Mouse (Mus musculus) left cerebral cortex, postnatal 14 days (tissue): ENCODE data around the gene Zbtb7a. TPM values are rescaled to one million over a fixed set of nuclear protein-coding genes. Genes with fewer than 3 reads are reported as not detected.

ENCODE experiments used
- DNase-seq, 2 experiments: peaks; one replicate each; pipeline ENCODE4 v3.0.0; 2021 to 2022; ENCODE audit warnings: low spot score in 2 of 2, mixed read lengths in 1 of 2
- intact Hi-C: fragments of 180-260 bp; cut with DNase I; formaldehyde crosslinking; loops from one replicate; pipeline ENCODE4 v1.15.1; 2025
- microRNA-seq, 2 experiments: library from miRNA; unstranded; fragments of <30 nt; microRNA quantifications; one replicate each; pipeline ENCODE4 v1.2.0; 2022
- total RNA-seq, 2 experiments: library from RNA; stranded (reverse); gene quantifications; 2 replicates each; pipeline ENCODE4 v1.2.3; 2021

Gene Zbtb7a
- total RNA-seq, 2 experiments from 2014 or later = 74.8 to 76.0 TPM

DNA sequence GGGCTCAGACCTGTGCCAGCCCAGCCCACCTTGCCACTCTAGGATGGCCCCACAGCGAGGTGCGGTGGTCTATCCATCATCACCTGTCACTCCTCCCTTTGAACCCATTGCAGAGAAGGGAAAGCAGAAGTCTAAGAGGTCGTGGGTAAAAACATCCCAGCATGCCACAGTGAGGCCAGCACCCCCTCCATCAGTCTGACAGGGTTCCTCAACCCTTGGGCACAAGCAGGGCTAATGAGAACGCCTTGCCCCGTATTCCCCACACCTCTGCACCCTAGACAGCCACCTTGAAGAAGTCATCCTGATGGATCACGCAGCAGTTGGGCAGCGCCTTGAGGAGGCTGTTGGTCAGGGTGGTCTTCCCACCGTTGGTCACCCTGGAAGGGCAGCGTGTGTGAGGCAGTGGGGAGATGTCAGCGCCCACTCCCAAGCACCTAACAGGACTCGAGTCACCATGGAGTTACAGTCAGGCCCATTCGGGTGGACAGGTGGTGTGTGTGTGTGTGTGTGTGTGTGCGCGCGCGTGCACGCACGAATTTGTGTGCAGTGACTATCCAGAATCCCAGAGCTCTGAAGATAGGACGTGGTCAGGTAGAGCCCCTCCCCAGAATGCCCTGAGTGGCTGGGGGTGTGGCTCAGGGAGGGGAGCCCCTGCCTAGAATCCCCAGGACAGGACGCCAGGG is 65.7 kb downstream of the Zbtb7a start:
- DNase-seq = no peak
- intact Hi-C loops = no loop called here

DNA sequence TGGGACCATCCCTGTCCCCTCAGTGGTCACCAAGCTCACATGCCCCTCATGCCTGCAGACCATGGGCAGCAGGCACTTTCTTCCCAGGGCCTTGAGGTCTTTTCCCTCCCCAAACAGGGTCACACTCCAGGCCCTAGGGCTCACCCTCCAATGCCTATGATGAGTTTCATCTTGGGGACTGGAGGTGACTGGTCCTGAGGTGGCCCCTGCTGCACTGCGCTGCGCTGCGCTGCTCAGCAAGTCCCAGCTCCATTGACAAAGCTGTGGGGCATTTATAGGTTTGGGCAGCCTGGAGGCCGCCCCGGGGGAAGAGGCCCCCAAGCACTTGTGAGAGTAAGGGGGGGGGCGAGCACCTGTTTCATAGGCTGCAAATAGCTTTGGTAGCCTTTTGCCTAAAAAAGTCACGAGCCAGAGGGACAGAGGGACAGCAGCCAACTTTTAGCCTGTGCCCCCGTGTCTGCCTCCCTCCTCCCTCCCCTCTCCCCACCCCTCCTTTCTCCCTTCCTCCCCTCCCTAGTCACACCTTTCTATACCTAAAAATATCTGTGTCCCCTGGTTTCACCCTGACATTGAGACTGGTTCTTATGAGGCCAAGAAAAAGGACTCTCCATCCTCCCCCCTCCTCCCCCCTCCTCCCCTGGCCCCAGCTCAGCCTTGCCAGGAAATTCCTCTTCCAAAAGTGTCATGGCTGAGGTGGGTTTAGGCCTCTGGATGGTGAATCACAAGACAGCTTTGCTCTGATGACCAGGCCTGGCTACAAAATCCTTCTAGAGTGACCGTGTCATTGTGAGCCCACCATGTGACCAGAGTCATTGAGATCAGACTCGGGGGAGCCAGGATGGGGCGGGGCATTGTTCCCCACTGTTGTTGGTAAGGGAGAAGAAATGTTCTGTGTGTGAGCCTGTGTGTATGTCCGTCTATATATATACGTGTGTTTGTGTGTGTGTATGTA is 67.1 kb downstream of the Zbtb7a start, which contains the start of gene Nmrk2:
Nmrk2 (minus strand) TSS at position 245 of the 952 bp plus-strand sequence.
- intact Hi-C loops = no loop called here
- no peak for DNase-seq

Small RNAs within 50 kb of the gene (microRNA-seq; reads per million reads assigned to microRNA genes)
- gene Mir5615-1 = 0 reads per million in 2 experiments
- 0 reads per million in 2 experiments for gene Mir5615-2

Other genes starting within 250 kb of the Zbtb7a start
- gene Timm13, start 234.3 kb upstream of the Zbtb7a start, total RNA-seq = 100 to 1,000 TPM; 145 to 157 TPM
- gene Lmnb2, start 217.0 kb upstream of the Zbtb7a start, total RNA-seq = 10 to 100 TPM; 19.7 to 20.1 TPM
- 10 to 100 TPM; 11.9 to 12.5 TPM for gene Gadd45b, start 205.1 kb upstream of the Zbtb7a start, total RNA-seq
- gene Gng7, start 120.3 kb upstream of the Zbtb7a start, total RNA-seq = 100 to 1,000 TPM; 120 to 135 TPM
- gene Diras1, start 109.6 kb upstream of the Zbtb7a start, total RNA-seq = 100 to 1,000 TPM; 113 to 117 TPM
- gene Slc39a3, start 97.8 kb upstream of the Zbtb7a start, total RNA-seq = 10 to 100 TPM; 70.9 to 76.3 TPM
- gene Sgta, start 75.0 kb upstream of the Zbtb7a start, total RNA-seq = 100 to 1,000 TPM; 178 to 186 TPM
- 10 to 100 TPM; 51.1 to 51.2 TPM for gene Thop1, start 65.2 kb upstream of the Zbtb7a start, total RNA-seq
- gene Creb3l3, start 36.3 kb upstream of the Zbtb7a start, total RNA-seq = under 1 TPM; 0.15 to 0.44 TPM
- 100 to 1,000 TPM; 116 to 122 TPM for gene Map2k2, start 29.3 kb upstream of the Zbtb7a start, total RNA-seq
- gene Pias4, start 32.7 kb downstream of the Zbtb7a start, total RNA-seq = 10 to 100 TPM; 23.7 to 29.9 TPM
- gene Eef2, start 41.4 kb downstream of the Zbtb7a start, total RNA-seq = 100 to 1,000 TPM; 936 to 941 TPM
- gene Dapk3, start 47.8 kb downstream of the Zbtb7a start, total RNA-seq = 10 to 100 TPM; 72.2 to 73.3 TPM
- gene 4930442H23Rik, start 48.6 kb downstream of the Zbtb7a start, total RNA-seq = not detected
- under 1 TPM in 1 of 2 experiments, not detected in 1; 0.17 TPM for gene Nmrk2, start 66.8 kb downstream of the Zbtb7a start, total RNA-seq
- gene Atcay, start 95.6 kb downstream of the Zbtb7a start, total RNA-seq = 100 to 1,000 TPM; 196 to 211 TPM
- 10 to 100 TPM; 66.1 to 66.7 TPM for gene Zfr2, start 97.9 kb downstream of the Zbtb7a start, total RNA-seq
- 100 to 1,000 TPM; 226 to 227 TPM for gene Matk, start 117.7 kb downstream of the Zbtb7a start, total RNA-seq
- 10 to 100 TPM; 39.0 to 41.4 TPM for gene Mrpl54, start 131.7 kb downstream of the Zbtb7a start, total RNA-seq
- gene Apba3, start 131.7 kb downstream of the Zbtb7a start, total RNA-seq = 10 to 100 TPM; 34.8 to 35.8 TPM
- gene Tjp3, start 156.4 kb downstream of the Zbtb7a start, total RNA-seq = under 1 TPM; 0.15 to 0.47 TPM
- gene Pip5k1c, start 157.7 kb downstream of the Zbtb7a start, total RNA-seq = 100 to 1,000 TPM; 391 to 396 TPM
- 10 to 100 TPM; 25.1 to 27.2 TPM for gene Cactin, start 185.9 kb downstream of the Zbtb7a start, total RNA-seq
- gene Tbxa2r, start 193.5 kb downstream of the Zbtb7a start, total RNA-seq = 1 to 10 TPM; 1.3 to 1.5 TPM
- gene Gipc3, start 208.0 kb downstream of the Zbtb7a start, total RNA-seq = under 1 TPM; 0.51 to 0.97 TPM
- gene Hmg20b, start 215.3 kb downstream of the Zbtb7a start, total RNA-seq = 10 to 100 TPM; 21.4 to 23.3 TPM
- 10 to 100 TPM; 37.8 to 38.9 TPM for gene Mfsd12, start 222.3 kb downstream of the Zbtb7a start, total RNA-seq
- 1 to 10 TPM in 1 of 2 experiments, under 1 TPM in 1; 0.93 to 1.3 TPM for gene 4930404N11Rik, start 230.6 kb downstream of the Zbtb7a start, total RNA-seq
- 10 to 100 TPM; 74.8 to 80.3 TPM for gene Fzr1, start 243.3 kb downstream of the Zbtb7a start, total RNA-seq
- gene Dohh, start 249.2 kb downstream of the Zbtb7a start, total RNA-seq = 10 to 100 TPM; 82.4 to 88.6 TPM
- gene Gm48551, start 249.2 kb downstream of the Zbtb7a start, total RNA-seq = 1 to 10 TPM; 2.4 to 3.2 TPM